Mouse (Mus musculus) G1E (cell line): ENCODE measurements around the gene Uba3.

Experiments
- CTCF ChIP-seq: IDR thresholded peaks from 2 replicates; pipeline ENCODE4 v1.5.1; 2012; ENCODE audit warnings: low read depth, low read length, inconsistent platforms, mixed read lengths
- GATA1 ChIP-seq: IDR thresholded peaks from 2 replicates; pipeline ENCODE4 v1.6.1; 2012; ENCODE audit warnings: borderline replicate concordance, low read length, inconsistent platforms, mixed read lengths
- GATA2 ChIP-seq: IDR thresholded peaks from 2 replicates; pipeline ENCODE4 v1.6.1; 2012; ENCODE audit warnings: low read depth, low read length, inconsistent platforms, borderline replicate concordance
- TAL1 ChIP-seq: conservative IDR thresholded peaks from 2 replicates; pipeline ENCODE4 v1.6.1; 2012; ENCODE audit warnings: low read depth, low read length, inconsistent platforms, mixed read lengths

GRCm38 (mm10) chr6:97234911-97235668 lies 29.6 kb upstream of the Uba3 start:
- no peak for TF ChIP-seq CTCF
- TF ChIP-seq GATA2 = no peak
- no peak for TF ChIP-seq GATA1
- no peak for TF ChIP-seq TAL1
